Mouse (Mus musculus): ENCODE results near the gene Rab3a. TPM values are rescaled to one million over a fixed set of nuclear protein-coding genes. Genes with fewer than 3 reads are reported as not detected.

Gene Rab3a
- polyA plus RNA-seq, 1 experiment from 2014 or later, result 17.1 TPM

Small RNA genes lying within 50 kb of the gene (microRNA-seq; reads per million reads assigned to microRNA genes)
- not detected for gene Mir7240

Other genes with a start within 250 kb of the Rab3a start
- 136 and 149 TPM in 2 replicates for gene Rex1bd, start 247.9 kb upstream of the Rab3a start, polyA plus RNA-seq (2015; fragmentation: Nextera tagmentation; extraction: Ambion mirVana)
- 859 and 940 TPM in 2 replicates for gene Uba52, start 243.9 kb upstream of the Rab3a start, polyA plus RNA-seq (2015; fragmentation: Nextera tagmentation; extraction: Ambion mirVana)
- gene Fkbp8, start 227.0 kb upstream of the Rab3a start, polyA plus RNA-seq (2015; fragmentation: Nextera tagmentation; extraction: Ambion mirVana), result 274 and 278 TPM in 2 replicates
- 53.8 and 55.1 TPM in 2 replicates for gene Kxd1, start 226.7 kb upstream of the Rab3a start, polyA plus RNA-seq (2015; fragmentation: Nextera tagmentation; extraction: Ambion mirVana)
- 20.4 and 21.1 TPM in 2 replicates for gene Ell, start 215.2 kb upstream of the Rab3a start, polyA plus RNA-seq (2015; fragmentation: Nextera tagmentation; extraction: Ambion mirVana)
- gene Isyna1, start 160.3 kb upstream of the Rab3a start, polyA plus RNA-seq (2015; fragmentation: Nextera tagmentation; extraction: Ambion mirVana), result 111 and 123 TPM in 2 replicates
- 119 and 120 TPM in 2 replicates for gene Ssbp4, start 145.8 kb upstream of the Rab3a start, polyA plus RNA-seq (2015; fragmentation: Nextera tagmentation; extraction: Ambion mirVana)
- 3.2 and 3.3 TPM in 2 replicates for gene Lrrc25, start 138.5 kb upstream of the Rab3a start, polyA plus RNA-seq (2015; fragmentation: Nextera tagmentation; extraction: Ambion mirVana)
- gene Gdf15, start 122.2 kb upstream of the Rab3a start, polyA plus RNA-seq (2015; fragmentation: Nextera tagmentation; extraction: Ambion mirVana), result 0.16 and 0.24 TPM in 2 replicates
- gene Pgpep1, start 94.3 kb upstream of the Rab3a start, polyA plus RNA-seq (2015; fragmentation: Nextera tagmentation; extraction: Ambion mirVana), result 57.5 and 60.7 TPM in 2 replicates
- gene Lsm4, start 81.4 kb upstream of the Rab3a start, polyA plus RNA-seq (2015; fragmentation: Nextera tagmentation; extraction: Ambion mirVana), result 199 and 201 TPM in 2 replicates
- gene Jund, start 55.7 kb upstream of the Rab3a start, polyA plus RNA-seq (2015; fragmentation: Nextera tagmentation; extraction: Ambion mirVana), result 69.8 and 81.5 TPM in 2 replicates
- 0.04 TPM in 2 replicates for gene Iqcn, start 51.2 kb upstream of the Rab3a start, polyA plus RNA-seq (2015; fragmentation: Nextera tagmentation; extraction: Ambion mirVana)
- not detected in 2 replicates for gene Gm3336, start 36.1 kb upstream of the Rab3a start, polyA plus RNA-seq (2015; fragmentation: Nextera tagmentation; extraction: Ambion mirVana)
- gene Pde4c, start 31.0 kb upstream of the Rab3a start, polyA plus RNA-seq (2015; fragmentation: Nextera tagmentation; extraction: Ambion mirVana), result 0.05 and 0.16 TPM in 2 replicates
- gene Mpv17l2, start 6.3 kb downstream of the Rab3a start, polyA plus RNA-seq (2015; fragmentation: Nextera tagmentation; extraction: Ambion mirVana), result 41.9 and 46.1 TPM in 2 replicates
- gene Pik3r2, start 22.0 kb downstream of the Rab3a start, polyA plus RNA-seq (2015; fragmentation: Nextera tagmentation; extraction: Ambion mirVana), result 85.8 and 91.4 TPM in 2 replicates
- 13.8 and 14.4 TPM in 2 replicates for gene Mast3, start 50.4 kb downstream of the Rab3a start, polyA plus RNA-seq (2015; fragmentation: Nextera tagmentation; extraction: Ambion mirVana)
- gene Il12rb1, start 53.8 kb downstream of the Rab3a start, polyA plus RNA-seq (2015; fragmentation: Nextera tagmentation; extraction: Ambion mirVana), result 0.13 and 0.35 TPM in 2 replicates
- 6.7 and 8.8 TPM in 2 replicates for gene Arrdc2, start 85.0 kb downstream of the Rab3a start, polyA plus RNA-seq (2015; fragmentation: Nextera tagmentation; extraction: Ambion mirVana)
- 2.3 and 3.1 TPM in 2 replicates for gene Kcnn1, start 108.6 kb downstream of the Rab3a start, polyA plus RNA-seq (2015; fragmentation: Nextera tagmentation; extraction: Ambion mirVana)
- gene Ccdc124, start 119.3 kb downstream of the Rab3a start, polyA plus RNA-seq (2015; fragmentation: Nextera tagmentation; extraction: Ambion mirVana), result 95.8 and 101 TPM in 2 replicates
- 0.44 and 0.70 TPM in 2 replicates for gene Slc5a5, start 138.1 kb downstream of the Rab3a start, polyA plus RNA-seq (2015; fragmentation: Nextera tagmentation; extraction: Ambion mirVana)
- gene Rpl18a, start 142.7 kb downstream of the Rab3a start, polyA plus RNA-seq (2015; fragmentation: Nextera tagmentation; extraction: Ambion mirVana), result 3,854 and 4,707 TPM in 2 replicates
- gene Map1s, start 151.3 kb downstream of the Rab3a start, polyA plus RNA-seq (2015; fragmentation: Nextera tagmentation; extraction: Ambion mirVana), result 43.3 and 49.4 TPM in 2 replicates